Mouse (Mus musculus): ENCODE results near the gene Krcc1. TPM values are rescaled to one million over a fixed set of nuclear protein-coding genes. Genes with fewer than 3 reads are reported as not detected.
"Not testable (repeated sequence)": the region's sequence is repeated elsewhere in the genome, so short reads cannot be mapped to it uniquely, and the experiment has no call there.

Gene Krcc1
- total RNA-seq, 2 experiments from 2014 or later: 49.9 to 75.0 TPM

DNA sequence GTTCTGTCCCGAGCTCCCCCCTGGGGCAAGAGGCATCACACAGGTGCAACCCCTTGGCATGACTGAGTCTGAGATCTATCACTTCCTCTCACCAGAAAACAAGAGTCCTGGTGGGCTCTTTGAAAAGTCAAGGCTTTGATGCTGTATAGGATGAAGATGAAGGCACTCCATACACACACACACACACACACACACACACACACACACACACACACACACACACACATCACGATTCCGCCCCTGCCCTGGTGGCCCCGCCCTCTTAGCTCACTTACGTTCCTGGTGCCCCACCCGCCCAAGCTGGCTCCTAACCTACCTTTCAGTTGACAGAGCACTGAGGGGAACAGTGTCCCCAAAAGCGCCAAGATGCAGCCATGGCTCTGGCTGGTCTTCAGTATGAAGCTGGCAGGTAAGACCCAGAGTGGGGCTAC, 51.0 kb downstream of the Krcc1 start, which contains the start of gene Cd8b1:
Gene Cd8b1 (plus strand): TSS at position 298 of the 431 bp plus-strand sequence.
- ATAC-seq (replicated peaks; ENCODE audit: low FRiP score, low TSS enrichment, poor library complexity, severe bottlenecking): no peak

DNA sequence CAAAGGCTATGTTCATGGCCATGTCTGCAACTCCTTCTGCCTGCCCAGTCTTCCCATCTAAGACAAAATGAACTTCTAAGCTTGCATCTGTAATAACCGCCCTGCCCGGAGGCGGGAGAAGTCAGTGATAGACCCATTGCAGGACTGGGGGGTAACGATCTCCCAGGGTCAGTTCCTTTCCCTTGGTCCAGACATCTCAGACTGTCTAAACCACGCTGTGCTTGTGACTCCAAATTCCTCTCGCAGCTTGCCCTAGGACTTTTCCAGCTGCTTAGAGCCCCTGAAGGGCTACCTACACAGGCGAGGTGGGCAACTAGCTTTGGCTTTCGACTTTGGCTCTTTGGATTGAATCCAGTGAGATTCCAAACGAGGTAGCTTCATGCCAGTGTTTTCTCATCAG, 53.3 kb downstream of the Krcc1 start:
- ATAC-seq (replicated peaks; ENCODE audit: low FRiP score, low TSS enrichment, poor library complexity, severe bottlenecking): no peak

DNA sequence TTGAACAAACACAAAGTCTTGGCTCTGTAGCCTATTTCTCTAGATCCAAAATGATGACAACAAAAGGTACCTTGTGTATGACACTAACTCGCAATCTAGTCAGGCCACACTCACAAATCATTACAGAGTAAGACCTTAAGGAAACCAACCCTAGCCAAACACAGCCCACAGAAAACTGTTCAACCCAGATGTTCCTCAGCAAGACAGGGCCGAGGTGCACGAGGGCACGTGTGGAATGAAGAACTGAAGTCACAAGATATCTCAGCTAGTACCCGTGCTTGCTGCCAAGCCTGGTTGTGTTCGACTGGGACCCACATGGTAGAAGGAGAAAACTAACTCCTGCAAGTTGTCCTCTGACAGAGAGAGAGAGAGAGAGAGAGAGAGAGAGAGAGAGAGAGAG, 58.4 kb downstream of the Krcc1 start:
- no peak for ATAC-seq (replicated peaks; ENCODE audit: low FRiP score, low TSS enrichment, poor library complexity, severe bottlenecking)

DNA sequence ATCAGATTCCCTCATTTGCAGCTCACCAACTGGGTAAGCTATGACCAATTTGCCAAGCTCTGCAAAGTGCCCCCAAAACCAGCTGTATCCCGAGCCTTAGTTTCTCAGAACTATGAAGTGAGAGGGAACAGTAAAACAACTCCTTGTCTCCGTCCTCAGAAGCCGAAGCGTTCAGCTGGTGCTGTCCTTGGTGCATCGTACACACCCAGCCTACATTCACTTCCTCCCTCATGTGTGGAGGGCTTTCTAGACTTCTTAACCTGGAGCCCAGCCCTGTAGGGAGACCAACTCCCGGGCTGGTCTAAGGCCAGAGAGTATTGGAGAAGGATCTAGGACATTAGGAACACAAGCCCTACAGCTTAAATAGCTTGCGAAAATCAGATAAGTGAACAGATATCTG, 59.0 kb downstream of the Krcc1 start:
- no peak for ATAC-seq (replicated peaks; ENCODE audit: low FRiP score, low TSS enrichment, poor library complexity, severe bottlenecking)

DNA sequence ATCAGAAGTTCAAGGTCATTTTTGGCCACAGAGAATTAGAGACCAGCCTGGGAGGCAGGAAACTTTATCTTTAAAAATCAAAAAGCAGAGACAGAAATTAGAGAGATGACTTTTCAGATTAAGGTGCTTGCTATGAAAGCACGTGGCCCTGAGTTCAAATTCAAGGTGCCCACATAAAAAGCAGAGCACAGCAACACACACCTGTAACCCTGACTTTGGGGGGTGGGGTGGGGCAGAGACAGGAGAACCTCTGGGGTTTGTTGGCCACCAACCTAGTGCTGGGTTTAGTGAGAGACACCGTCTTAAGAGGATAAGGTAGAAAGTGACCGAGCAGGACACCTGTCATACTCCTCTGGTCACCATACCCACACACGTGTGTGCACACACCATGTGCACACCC, 60.0 kb downstream of the Krcc1 start:
- not testable (repeated sequence) for ATAC-seq (replicated peaks; ENCODE audit: low FRiP score, low TSS enrichment, poor library complexity, severe bottlenecking)

DNA sequence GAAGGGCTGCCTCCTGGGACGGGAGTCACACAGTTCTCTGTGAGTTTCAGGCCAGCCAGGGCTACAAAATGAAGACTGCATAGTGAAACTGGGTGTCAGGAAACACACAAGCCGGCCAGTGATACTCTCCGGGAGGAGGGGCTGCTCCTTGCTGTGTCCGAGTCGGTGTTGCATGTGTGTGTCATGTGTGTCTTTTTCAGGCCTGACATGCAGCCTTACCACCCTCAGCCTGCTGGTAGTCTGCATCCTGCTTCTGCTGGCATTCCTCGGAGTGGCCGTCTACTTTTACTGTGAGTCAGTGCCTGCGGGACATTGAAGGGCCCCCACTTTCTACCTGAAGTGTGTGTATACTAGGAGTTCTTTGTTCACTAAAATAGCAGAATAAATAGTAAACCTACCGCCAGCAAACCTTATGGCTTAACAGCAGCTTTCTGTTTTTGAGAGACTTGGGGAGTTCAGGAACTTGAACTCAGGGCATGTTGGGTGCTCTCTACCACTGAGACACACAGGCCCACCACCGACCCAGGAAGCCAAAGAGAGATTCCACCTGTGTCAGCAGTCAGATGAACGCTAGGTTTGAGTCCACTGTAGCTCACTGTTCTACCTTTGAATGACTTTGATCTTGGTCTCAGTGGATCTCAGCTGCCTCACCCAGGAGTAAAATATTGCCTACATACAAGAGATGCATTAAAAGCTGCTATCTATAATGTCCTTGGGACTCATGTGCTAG, 60.9 kb downstream of the Krcc1 start:
- no peak for ATAC-seq (replicated peaks; ENCODE audit: low FRiP score, low TSS enrichment, poor library complexity, severe bottlenecking)

DNA sequence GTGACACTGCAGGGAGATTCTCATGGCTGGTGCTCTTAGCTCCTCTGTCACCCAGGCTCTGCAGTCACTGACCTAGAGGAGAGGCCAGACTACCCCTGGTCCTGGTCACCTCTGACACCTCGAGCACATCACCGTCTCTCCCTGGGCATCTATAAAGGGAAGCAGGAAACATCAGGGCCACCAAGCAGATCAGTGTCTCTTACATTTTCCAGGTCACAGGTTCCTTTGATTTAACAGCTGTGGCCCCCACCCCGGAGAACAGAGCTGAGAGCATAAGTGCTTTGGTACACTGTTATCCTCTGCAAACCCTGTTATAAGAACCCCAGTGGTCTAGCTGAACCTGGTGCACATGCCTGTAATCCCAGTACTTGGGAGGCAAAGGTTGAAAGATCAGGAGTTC, 61.6 kb downstream of the Krcc1 start:
- ATAC-seq (replicated peaks; ENCODE audit: low FRiP score, low TSS enrichment, poor library complexity, severe bottlenecking): no peak

DNA sequence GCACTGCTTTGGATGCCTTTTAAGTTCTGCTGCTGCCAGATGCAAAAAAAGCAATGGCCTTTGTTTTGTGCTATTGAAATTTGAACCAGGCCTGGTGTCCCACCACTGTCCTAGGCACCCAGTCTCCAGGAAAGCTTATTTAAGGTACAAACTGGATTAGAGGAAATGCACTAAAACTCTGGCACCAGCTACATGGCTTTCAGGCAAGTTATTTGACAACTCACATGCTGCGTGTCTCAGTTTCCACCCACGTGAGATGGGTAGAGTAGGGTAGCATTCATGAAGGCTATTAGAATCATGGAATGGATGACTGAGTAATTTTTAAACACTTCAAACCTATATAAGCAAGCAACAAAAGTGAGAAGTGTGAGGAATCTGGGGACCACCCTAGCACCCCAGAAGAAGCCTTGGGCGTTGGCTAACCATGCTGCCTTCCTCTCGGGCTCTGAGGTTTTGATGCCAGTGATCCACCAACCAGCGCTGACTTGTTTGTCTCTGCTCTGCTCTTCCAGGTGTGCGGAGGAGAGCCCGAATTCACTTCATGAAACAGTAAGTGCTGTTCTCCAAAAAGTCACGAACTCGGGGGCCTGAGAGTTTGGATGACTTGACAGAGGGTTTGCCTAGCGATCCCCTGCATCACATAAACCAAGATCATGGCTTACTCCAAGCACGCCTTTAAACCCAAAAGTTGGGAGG, 62.2 kb downstream of the Krcc1 start:
- ATAC-seq (replicated peaks; ENCODE audit: low FRiP score, low TSS enrichment, poor library complexity, severe bottlenecking): no peak

Other genes with a start within 250 kb of the Krcc1 start
- 0.22 TPM in 1 of 2 replicates, not detected in the other for gene Thnsl2, start 127.2 kb upstream of the Krcc1 start, total RNA-seq (2014; fragmentation: Nextera tagmentation)
- not detected in 2 replicates for gene Thnsl2, start 127.2 kb upstream of the Krcc1 start, total RNA-seq (2017)
- gene Fabp1, start 71.8 kb upstream of the Krcc1 start, total RNA-seq (2014; fragmentation: Nextera tagmentation): not detected in 2 replicates
- not detected in 2 replicates for gene Fabp1, start 71.8 kb upstream of the Krcc1 start, total RNA-seq (2017)
- not detected in 2 replicates for gene Smyd1, start 50.6 kb downstream of the Krcc1 start, total RNA-seq (2014; fragmentation: Nextera tagmentation)
- not detected in 2 replicates for gene Smyd1, start 50.6 kb downstream of the Krcc1 start, total RNA-seq (2017)
- gene Cd8b1, start 51.1 kb downstream of the Krcc1 start, total RNA-seq (2014; fragmentation: Nextera tagmentation): 0.49 TPM in 1 of 2 replicates, not detected in the other
- gene Cd8b1, start 51.1 kb downstream of the Krcc1 start, total RNA-seq (2017): not detected in 2 replicates
- gene Cd8a, start 101.8 kb downstream of the Krcc1 start, total RNA-seq (2014; fragmentation: Nextera tagmentation): not detected in 2 replicates
- not detected in 2 replicates for gene Cd8a, start 101.8 kb downstream of the Krcc1 start, total RNA-seq (2017)
- 31.3 and 40.0 TPM in 2 replicates for gene Rmnd5a, start 169.0 kb downstream of the Krcc1 start, total RNA-seq (2014; fragmentation: Nextera tagmentation)
- 42.5 and 99.0 TPM in 2 replicates for gene Rmnd5a, start 169.0 kb downstream of the Krcc1 start, total RNA-seq (2017)
- gene Rnf103, start 222.2 kb downstream of the Krcc1 start, total RNA-seq (2014; fragmentation: Nextera tagmentation): 5.7 and 12.9 TPM in 2 replicates
- 6.8 and 13.4 TPM in 2 replicates for gene Rnf103, start 222.2 kb downstream of the Krcc1 start, total RNA-seq (2017)